Mouse (Mus musculus) hindlimb bud, embryonic 11.5 days (tissue): ENCODE measurements at regions not wholly inside any gene's neighbourhood (a gene's known extent, or its start where the extent isn't known, plus 50 kb on each side); places are given as distances from the start of the nearest gene placed in this dataset.

Source experiments
- DNase-seq: peaks from one replicate; pipeline ENCODE4 v3.0.0-alpha.2; 2012; ENCODE audit warnings: low read depth, low spot score; ENCODE audit errors: extremely low spot score

DNA sequence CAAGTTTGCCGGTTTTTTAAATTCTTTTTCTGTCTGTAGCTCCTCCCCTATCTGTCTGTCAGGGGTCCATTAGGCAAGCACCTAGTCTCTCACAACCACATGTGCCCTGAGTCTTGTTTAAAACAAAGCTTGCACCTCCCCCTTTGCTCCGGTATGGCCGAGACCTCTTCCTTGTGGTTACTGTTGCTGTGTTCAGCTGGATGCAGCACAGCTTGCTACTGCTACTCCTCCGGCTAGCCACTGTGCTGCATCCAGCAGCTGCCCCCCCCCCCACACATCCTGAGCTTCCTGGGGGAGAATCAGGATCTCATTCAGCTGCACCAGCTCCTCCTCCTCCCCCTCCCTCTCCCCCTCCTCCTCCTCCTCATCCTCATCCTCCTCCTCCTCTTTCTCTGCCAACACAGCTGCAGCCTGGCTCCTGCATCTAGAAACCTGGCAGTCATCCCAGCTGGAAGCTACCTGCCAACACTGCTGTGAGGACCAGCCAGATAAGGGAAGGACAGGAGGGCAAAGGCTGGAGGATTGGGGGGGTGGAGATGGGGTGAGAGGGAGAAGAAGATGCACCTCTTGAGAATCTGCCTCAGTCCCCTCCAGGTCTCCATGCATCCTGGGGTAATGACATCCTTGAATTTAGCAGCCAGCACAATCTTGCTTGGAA lies 114.8 kb upstream of the Tmem260 start:
- peak; percentile 42 for DNase-seq

DNA sequence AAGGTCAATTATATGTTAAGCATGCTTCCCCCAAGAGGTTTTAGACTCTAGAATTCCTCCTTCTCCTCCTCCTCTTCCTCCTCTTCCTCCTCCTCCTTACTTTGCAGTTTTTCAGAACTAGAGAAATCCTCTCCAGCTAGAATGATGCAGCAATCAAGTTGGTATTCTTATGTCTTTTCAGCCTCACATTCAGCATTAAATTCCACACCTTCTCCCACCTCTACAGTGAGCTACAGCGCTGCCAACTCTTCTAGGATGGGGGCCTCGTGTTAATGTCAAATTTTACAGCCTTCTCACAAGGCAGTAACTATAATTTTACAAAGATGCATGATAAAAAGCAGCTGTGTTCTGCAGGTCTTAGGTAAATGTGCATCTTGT lies 114.3 kb upstream of the Tmem260 start:
- DNase-seq = no peak

DNA sequence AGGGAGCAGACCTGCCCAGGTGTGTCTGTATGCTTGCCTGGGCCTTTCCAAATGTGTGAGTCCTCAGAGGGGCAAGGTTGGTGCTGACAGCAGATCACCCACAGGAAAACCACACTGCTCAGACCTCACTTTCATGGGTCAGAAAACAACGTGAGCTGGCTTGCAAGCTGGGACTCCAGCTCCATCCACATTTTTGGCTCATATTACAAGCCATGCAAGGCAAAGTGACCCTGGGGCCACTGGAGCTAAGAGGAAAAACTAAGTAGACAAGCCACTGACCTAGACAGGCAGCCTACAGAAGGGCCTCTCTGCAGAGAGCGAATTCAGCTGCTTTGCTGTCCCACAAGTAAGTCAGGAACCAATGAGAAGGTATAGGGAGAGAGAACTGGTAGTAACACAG lies 113.7 kb upstream of the Tmem260 start:
- DNase-seq = no peak

- no peak for DNase-seq
Measured at GRCm38 (mm10) chr14:48332660-48333059, 113.3 kb upstream of the Tmem260 start.

DNA sequence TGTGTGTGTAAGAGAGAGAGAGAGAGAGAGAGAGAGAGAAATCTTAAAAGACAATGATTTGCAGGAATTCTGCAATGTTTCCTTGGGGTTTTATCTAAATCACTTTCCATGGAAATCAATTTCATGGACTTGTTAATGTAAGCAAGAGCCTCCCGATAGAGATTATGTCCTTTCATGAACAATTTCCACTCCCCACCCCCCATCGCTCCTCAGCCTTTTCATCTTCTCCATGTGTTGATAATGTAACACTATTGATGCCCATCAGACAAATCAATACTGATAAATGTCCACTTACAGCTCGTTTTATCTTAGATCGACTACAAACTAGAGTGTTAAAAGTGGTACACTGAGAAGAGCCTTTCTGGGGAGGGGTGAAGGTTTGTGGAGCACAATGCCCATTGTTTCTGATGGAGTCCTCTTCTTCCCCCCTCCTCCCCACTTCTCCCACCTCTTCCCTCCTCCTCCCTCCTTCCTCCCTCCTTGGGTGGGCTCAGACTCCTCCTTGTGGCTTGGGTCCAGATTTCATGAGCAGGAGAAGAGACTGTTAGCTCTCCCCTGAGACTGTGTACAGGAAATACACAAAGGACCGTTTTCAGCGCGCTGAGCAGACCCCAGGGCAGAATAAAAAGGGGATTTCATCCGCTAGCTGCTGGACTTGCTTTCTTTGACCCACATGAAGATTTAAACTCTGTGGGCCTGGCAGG lies 111.7 kb upstream of the Tmem260 start:
- no peak for DNase-seq

DNA sequence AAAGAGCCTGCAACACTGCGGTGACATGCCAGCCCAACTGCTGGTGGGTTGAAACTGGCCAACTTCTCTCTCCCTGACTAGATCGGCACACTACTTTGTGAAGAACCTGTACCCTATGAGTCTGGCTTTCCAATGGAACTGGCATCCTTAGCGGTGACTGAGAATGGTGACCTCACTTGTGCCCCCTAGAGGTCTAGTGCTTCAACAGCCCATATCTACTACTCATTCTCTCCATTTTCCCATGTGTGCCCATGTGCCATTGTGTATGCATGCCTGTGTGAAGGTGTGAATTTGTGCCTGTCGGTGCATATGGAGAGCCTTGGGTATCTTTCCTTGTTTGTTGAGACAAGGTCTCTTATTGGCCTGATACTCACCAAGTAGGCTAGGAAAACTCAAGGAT lies 106.5 kb upstream of the Tmem260 start:
- no peak for DNase-seq

DNA sequence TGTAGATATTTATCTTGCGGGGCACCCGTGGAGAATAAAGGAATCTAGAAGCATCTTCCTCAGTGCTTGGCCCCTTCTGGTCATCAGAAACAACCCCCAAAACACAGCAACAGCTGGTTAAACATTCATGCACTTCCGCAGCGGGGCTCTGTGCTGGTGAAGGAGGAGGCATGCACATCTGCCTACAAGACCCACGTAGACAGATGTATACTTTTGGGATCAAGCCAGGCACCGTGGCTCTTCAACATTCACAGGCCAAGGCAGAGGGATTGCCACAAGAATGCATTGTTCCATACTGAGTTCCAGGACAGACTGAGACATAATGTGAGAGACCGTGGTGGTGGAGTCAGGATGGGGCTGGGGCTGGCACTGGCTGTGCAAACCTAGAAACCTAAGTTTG lies 103.0 kb upstream of the Tmem260 start:
- DNase-seq = no peak

- no peak for DNase-seq
Measured at GRCm38 (mm10) chr14:48345956-48346355, 100.0 kb upstream of the Tmem260 start.

DNA sequence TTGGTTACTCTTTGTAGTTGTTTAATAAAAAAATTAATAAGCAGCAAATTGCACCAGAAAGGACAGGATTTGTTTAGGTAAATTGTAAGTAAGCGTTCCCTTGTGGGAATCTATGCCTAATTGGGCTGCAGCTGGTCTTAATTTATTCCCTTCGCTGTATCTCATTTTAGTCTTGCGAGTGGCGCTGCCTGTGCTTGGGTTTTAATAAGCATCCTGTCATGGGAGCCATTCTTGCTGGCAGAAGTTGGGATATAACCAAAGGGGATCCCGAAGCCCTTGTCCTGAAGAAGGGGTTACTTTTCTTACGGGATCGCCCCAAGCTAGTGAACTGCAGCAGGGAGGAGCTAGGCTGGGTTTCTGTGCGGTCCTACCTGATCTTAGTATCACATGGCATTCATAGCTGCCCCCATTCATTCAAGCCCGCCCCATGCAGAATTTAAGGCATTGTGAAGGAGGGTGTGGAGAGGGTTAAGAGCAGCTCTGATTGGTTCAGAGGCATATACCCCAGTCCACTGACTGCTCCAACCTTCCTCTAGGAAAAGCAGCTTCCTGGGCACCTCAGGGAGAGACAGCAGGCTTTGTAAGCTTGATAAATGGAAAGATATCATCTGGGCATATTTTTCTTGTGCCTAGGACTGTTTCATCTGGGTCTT lies 96.4 kb upstream of the Tmem260 start:
- DNase-seq = no peak

GRCm38 (mm10) chr14:48351652-48352051 lies 94.3 kb upstream of the Tmem260 start:
- no peak for DNase-seq

- no peak for DNase-seq
Measured at GRCm38 (mm10) chr14:48352825-48353224, 93.1 kb upstream of the Tmem260 start.

GRCm38 (mm10) chr14:48354176-48354575 lies 91.7 kb upstream of the Tmem260 start:
- DNase-seq = no peak

DNA sequence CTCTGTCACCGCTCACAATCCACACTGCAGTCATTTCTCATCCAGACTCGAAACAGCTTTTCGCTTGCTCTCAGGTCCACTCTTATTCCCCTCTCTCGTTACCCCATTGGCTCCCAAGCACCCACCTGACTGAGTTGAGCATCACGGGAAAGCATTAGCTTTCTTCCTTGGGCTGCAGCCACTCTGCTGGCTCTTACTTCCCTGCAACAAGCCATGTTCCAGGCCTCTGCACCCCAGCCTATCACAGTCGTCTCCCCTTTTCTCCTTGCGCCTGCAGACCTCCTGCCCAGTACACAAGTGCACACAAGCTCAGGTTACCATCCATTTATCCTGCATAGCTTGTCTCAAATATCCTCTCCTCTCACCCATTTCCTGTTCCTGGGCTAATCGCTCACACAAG lies 88.5 kb upstream of the Tmem260 start:
- no peak for DNase-seq

DNA sequence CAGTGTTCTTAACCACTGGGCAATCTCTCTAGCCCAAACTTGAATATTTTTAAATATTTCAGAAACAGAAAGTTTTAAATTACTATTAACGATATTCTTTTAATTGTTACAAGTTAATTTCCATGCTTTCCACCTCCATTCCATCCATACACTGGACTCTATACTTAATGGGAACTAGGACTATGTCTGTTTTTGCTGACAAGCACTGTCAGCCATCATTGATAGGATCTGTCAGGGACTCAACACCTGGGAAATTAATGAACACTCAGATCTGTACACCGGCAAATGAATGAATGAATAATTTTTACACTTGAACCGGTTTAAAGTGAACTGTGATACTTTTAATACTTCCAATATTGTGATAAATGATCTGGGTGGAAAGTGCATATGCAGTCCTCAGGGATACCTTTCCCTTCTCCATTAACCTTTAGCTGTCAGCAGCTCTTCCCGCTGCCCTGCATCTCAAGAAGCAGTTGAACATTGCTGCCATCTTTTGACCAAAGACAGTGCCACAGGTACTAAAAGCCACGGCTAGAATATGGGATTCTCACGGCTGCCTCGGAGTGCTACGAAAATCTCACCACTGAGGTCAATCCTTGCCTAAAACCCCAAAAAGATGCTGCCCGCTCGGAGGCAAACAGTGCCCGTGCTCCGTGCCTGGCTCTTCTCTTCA lies 87.3 kb upstream of the Tmem260 start:
- no peak for DNase-seq

GRCm38 (mm10) chr14:48361820-48362219 lies 84.1 kb upstream of the Tmem260 start:
- DNase-seq = no peak

DNA sequence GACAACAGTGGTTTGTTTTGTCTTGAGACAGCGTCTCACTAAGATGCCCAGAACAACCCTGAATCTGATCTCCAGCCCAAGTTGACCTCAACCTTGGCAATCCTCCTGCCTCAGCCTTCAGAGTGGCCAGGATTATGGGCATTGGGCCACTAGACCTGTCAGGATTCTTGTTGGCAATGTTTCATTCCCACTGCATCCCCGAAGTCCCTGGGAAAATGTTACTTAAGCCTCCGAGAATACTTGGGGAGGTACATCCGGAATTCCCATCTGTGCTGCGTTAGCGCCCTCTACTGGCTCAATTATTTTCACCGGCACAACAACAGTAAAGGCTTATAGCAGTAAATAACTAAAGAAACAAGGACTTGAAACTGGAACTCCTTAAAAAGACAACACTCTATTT lies 78.9 kb upstream of the Tmem260 start:
- peak; percentile 77 for DNase-seq

- peak; percentile 53 for DNase-seq
Measured at GRCm38 (mm10) chr14:48370322-48370721, 75.6 kb upstream of the Tmem260 start.

DNA sequence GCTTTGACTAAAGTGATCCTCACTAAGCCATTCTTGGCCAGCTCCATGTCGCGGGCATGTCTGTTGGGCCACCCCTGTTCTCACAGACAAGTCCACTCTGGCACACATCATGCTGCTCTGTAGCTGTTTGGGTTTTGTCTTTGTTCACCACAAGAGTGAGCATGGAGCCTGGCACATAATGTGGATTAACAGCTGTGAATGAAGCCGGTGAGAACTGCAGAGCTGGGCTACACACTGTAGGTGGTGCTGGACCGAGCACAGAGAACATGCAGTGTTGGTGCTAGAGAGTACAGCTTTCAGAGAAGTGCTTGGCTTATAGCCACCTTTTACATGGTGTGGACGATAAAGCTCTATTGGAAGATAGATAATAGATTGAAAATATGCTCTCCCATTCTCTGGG lies 74.2 kb upstream of the Tmem260 start:
- no peak for DNase-seq

- DNase-seq = no peak
Measured at GRCm38 (mm10) chr14:48376112-48376511, 69.8 kb upstream of the Tmem260 start.
